Mouse (Mus musculus) embryo, embryonic 9.5 days (tissue): ENCODE measurements at regions not wholly inside any gene's neighbourhood (a gene's known extent, or its start where the extent isn't known, plus 50 kb on each side); places are given as distances from the start of the nearest gene placed in this dataset.
A peak's percentile ranks its signal among the peaks of the same experiment; 100 is the strongest.
"Not testable (repeated sequence)": the region's sequence is repeated elsewhere in the genome, so short reads cannot be mapped to it uniquely, and the experiment has no call there.

Source experiments
- DNase-seq: peaks from one replicate; pipeline ENCODE4 v3.0.0-alpha.2; 2017; ENCODE audit errors: extremely low spot score

DNA sequence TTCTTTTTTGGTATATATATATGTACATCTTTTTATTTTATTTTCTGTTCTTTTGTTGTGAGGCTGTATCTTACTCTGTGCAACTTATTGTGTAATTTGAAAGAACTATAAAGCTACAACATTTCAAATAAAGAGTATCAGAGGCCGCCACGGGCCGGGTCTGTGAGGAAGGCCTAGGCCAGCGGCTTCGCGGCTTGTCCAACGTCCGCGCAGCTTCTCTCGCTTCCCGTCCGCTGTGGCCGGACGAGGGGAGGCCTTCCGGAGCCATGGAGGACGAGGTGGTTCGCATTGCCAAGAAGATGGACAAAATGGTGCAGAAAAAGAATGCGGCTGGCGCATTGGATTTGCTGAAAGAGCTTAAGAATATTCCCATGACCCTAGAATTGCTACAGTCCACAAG lies 167.4 kb downstream of the Kif21a start:
- DNase-seq = not testable (repeated sequence)

DNA sequence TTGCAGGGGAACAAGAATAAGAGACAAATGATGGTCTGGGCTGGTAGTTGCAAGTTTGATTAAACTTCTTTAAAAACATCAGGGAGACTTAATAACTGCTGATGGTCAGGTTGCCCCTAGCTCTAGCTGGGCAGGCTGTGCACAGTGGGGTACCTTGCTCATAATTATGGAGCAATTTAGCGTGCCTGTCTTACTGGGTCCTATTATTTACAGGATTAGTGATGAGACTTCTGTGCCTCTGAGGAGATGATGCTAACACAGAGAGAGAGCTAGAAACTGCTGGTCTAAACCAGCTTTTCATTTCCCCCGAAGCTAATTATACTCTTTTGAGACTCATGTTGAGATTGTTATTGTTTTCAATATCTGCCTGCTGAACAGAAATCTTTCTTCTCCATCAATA lies 180.3 kb downstream of the Kif21a start:
- DNase-seq = no peak

DNA sequence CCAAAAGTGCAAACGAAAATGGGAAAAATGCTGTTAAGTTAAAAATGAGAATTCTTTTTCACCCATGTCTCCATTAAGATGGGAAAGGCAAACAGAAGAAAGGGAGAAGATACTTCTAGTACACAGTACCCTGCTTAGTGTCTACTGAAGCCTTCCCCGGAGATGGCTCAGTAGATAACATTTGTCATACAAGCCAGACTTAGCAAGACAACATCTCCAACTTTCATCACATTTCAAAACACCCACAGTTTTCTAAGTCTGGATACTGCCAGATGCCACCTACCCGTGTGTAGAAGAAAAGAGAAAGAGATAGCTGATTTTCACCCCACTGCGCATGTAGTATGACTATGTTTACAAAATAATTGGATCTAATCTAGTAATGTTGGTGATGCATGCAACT lies 174.5 kb upstream of the Cpne8 start:
- DNase-seq = not testable (repeated sequence)

DNA sequence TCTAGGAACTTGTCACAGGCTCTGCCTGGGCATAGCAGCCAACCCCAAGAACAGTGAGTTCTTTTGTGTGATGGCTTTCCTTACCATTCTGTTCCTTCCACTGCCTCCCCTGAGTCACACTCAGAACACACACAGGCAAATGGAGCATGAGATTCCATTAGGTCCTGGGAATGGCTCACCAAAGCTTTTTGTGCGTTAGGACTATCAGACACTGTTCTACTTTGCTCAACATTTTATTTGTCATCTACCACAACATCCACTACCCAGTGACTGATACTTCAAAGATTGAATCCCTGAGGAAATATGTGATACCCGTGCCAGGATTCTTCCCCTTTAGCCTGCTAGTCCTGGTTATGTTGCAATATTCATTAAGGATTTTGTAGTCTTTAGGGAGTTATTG lies 172.8 kb upstream of the Cpne8 start:
- DNase-seq = no peak

DNA sequence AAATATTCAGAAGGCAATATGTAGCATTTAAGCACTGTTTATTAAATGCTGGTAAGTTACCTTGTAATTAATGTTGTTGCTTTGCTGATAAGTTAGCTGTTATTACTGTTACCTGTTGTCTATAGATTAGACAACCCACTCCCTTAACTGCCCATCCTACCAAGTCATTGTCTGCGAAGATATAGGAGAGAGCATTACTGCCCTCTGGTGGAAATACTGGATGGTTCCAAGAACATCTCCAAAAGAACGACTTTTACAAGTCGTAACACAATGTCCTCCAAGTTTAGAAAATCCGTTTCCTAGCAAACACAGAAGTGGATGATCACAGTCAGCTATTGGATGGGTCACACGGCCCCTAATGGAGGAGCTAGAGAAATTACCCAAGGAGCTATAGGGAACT lies 162.2 kb upstream of the Cpne8 start:
- DNase-seq = peak; percentile 53

DNA sequence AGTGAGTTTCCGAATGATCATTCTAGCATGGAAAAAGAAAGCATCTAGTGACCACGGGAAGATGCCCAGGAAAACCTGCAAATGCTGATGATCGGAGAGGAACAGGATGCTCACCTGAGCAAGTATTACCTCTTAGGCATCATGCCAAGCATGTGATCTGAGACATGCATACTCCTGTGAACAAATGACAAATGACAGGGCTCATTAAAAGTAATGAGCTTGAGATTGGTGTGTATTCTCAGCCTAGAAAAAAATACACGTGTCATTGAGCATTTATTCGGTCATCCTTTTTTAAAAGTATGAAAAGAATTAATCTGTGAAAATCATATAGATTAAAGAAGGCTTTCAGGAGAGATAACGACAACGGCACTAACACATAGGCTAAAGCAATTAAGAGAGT lies 156.4 kb upstream of the Cpne8 start:
- DNase-seq = no peak

DNA sequence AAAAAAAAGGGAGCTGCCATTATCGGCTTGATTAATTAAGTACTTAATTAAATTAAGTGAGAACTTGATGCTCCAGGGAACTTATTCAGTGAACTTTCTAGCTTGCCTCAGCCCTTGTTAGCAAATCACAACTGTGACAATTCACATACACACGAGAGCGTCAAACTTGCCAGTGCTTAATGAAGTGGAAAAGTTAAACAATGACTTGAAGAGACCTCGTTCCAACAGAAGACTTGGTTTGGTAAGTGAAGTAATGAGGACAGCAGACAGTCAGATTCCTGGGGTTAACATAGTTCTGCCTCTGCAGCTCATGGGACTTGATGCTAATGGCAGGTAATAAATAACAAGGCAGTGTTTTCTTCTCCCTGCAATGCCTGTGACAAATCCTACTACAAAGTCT lies 148.6 kb upstream of the Cpne8 start:
- DNase-seq = peak; percentile 35

DNA sequence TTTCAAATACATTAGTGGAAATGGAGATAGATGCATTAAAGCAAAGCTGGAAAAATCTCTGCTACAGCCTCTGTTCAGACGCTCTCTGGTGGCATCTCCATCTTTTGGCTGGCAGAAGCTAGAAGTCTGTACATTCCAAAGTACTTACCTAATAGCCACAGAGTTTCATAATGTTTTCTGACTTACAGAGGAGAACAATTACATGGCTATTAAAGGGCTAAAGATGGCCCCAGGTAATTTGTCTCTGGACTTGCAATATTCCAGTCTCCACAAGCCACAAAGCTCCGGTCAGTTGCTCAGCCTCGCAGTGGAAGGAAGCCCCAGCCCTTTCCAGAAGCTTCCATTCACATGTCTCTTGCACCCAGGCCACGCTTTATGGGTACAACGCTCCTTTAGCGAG lies 143.1 kb upstream of the Cpne8 start:
- no peak for DNase-seq

DNA sequence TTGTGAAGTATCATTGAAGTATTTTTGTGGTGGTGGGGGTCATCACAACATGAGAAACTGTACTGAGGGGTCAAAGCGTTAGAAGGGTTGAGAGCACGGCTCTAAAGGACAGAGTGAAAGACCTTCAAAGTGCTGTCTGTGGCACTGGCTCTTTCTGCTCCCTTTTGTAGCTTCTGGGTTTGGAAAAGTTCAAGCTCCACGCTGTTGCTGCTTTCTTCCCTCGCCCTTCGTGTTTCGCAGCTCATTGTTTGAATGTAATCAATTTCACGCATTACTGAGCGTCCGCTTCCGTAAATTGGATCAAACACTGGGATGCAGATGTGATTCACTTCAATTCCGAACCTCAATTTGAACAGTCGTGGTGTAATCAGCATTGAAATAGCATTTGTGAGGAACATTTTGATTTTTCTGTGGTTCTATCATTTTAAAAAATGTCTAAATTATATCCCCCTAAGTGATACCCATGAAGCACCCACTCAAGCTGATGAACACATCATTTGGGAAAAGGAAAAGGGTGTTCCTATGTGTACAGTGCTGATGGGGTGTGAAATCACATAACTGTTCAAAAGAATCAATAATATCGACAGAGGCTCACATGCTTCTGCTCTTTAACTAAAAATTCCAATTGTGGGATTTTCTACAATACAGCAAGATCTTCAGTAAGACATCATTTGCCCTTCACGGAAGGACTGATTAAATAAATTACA lies 140.9 kb upstream of the Cpne8 start:
- peak; percentile 51 for DNase-seq

DNA sequence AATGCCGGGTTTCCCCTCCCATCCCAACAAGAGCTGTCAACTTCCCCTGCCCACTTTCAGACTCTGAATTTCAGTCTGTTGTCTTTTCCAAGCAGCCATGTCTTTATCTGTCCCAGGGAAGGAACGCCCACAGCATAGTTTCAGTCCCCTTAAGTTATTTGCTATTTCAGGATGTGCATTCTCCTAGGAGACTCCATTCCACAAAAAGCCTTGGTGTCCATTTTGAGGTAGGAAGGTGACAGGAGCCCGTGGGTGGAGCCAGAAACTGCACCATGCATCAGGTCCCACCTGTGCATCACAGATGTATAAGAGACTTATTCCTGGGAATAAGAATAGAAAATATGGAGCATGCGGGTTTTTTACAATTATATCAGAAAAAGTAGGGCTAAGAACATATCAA lies 138.9 kb upstream of the Cpne8 start:
- no peak for DNase-seq

DNA sequence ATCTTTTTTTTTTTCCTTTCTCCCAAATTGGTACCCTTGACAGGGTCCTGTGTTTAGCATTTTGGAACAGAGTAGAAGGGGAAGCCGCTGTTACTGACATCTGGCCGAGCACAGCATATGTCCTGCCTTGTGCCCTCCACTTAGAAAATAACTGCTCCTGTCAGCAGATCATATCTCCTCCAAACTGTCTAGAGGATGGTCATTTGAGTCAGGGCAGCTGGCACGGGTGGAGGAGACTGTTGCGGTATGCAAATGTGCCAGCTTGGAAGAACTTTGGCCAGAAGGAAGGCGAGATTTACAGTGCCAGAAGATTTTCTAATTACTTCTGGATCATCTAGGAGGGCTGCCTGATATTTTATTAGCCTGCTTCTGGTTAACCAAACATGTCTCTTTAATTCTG lies 134.7 kb upstream of the Cpne8 start:
- DNase-seq = no peak

DNA sequence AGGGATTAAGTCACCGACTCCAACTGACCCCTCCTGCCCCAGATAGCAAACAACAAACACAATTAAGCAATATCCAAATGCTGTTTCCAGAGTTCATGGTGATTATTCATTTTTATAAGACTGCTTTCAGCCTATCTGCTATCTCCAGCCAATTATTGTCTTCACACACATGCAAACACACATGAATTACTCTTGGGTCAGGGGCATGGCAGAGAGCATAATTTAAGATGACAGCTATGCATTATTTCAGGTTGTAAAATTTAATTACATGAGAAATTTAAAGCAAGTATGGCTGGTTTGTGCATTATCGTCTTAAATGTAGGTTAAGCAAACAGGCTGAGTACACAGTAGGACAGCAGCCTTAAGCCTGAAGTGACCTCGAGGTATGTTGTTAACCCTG lies 131.1 kb upstream of the Cpne8 start:
- DNase-seq = no peak

DNA sequence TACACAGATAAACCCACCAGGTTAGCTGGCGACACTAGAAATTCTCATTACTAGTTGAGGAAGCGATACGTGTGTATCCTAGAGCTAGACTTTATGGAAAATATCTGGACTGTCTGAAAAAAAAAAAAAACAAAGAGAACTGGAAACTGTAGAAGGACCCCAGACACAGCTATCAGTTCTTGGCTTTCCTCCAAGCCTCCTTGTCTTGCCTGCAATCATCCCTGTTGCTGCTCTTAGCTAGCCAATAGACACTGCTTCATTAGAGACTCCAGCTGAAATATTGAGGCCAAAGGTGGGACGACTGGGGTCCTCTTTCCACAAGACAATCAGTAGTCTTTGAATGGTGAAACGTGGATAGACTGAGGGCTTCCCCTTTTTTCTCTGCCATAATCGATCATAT lies 129.0 kb upstream of the Cpne8 start:
- DNase-seq = no peak

DNA sequence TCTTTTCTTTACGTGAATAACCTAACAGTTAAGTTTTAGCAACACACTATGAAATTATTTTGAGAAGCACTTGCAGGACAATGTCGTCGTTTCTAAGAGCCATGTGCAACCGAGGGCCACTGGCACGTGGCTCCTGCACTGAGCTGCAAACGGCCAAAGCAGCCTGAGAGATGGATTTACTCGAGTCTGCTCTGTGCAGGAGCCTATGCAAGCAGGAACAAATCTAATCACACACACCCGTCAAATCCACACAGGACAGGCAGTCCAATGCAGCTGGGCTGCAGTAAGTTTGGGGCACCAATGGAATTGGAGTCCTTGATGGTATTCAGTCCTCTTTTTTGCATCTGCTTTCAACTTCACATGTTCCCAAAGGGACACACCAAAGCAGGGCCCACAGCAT lies 118.8 kb upstream of the Cpne8 start:
- DNase-seq = no peak

DNA sequence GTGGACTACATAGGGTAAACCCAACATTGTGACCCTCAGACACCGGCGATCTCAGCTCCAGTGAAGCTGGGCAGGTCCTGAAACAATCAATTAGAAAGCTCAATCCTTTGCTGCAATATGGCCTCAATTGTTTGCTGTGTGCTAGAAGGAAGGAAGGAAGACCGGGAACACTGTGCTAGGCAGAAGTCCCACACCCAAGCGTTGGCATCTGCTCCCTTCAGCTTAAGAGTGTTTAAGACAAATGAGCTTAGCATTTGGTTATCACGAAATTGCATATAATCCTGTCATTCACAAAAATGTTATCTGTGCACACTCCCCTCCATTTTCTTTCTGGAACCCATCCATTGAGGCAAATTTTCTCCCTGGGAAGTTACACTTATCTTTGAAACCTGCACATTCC lies 110.7 kb upstream of the Cpne8 start:
- no peak for DNase-seq

DNA sequence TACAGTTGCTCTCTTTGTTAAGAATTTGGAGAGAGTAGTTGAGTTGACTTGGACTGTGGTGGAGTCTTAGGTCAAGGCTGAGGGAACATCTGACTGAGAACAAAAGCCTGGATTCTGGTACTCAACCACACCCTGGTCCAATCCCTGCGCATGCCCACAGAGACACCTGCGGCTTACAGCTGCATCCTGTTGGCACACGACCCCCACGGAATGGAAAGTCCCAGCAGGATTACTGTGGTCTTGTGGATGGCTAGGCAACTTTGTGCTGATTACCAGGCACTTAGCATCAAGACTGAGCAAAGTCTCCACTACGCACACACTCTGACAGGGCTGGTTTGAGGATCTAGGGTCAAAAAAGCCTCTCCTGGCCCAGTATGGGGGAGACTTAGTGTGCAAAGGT lies 105.5 kb upstream of the Cpne8 start:
- no peak for DNase-seq

DNA sequence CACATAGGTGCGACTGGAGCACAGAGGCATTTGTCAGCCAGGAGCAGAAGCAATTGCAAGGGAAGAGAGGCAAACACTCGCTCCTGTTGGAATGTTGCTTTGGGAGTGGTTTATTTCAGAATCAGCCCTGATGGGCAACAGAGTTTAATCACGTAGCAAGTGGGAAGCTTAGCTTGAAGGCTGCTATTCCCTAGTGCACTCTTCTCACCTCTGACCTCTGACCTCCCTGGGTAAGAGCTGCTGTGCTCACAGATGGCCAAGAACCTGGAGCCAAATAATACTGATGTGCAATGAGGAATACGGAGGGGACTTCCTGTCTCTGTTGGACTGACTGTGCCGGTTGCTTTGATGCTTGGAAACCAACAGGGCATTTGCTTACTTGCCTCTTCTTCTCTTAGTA lies 88.3 kb upstream of the Cpne8 start:
- DNase-seq = peak; percentile 46

DNA sequence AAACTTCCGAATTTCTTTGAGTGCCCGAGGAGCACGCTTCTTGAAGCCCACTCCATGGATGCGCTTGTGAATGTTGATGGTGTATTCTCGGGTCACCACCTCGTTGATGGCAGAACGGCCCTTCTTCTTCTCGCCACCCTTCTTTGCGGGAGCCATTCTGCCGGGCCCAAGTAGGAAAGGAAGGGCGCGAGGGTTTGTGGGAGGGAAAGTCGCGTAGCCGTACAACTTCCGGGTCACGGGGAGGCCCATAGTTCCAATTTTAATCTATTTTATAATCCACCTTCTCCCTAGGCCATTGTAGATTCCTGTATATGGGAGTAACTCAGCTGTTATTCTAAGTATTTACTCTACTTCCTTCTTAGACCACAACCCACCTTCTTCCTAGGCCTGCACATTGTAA lies 85.3 kb upstream of the Cpne8 start:
- DNase-seq = not testable (repeated sequence)

DNA sequence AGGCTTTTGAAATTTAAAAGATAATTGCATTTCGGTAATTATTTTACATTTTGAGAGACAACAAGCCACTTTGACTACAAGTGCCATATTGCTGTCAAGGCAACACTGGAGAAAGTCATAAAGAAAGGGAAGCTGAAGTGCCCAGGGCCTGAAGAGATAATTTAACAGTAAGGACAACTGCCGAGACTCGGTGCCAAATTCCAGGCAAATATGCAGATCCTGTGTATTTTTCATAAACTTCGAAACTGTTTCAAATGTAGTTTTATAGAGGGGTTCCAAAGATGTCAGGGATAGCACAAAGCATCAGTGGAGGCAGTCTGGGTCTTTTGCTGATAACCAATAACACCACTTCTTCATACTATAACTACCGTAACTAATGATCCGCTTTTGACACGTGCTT lies 54.7 kb upstream of the Cpne8 start:
- no peak for DNase-seq
